Mouse (Mus musculus): ENCODE measurements at regions not wholly inside any gene's neighbourhood (a gene's known extent, or its start where the extent isn't known, plus 50 kb on each side); places are given as distances from the start of the nearest gene placed in this dataset.
"Not testable (repeated sequence)": the region's sequence is repeated elsewhere in the genome, so short reads cannot be mapped to it uniquely, and the experiment has no call there.

DNA sequence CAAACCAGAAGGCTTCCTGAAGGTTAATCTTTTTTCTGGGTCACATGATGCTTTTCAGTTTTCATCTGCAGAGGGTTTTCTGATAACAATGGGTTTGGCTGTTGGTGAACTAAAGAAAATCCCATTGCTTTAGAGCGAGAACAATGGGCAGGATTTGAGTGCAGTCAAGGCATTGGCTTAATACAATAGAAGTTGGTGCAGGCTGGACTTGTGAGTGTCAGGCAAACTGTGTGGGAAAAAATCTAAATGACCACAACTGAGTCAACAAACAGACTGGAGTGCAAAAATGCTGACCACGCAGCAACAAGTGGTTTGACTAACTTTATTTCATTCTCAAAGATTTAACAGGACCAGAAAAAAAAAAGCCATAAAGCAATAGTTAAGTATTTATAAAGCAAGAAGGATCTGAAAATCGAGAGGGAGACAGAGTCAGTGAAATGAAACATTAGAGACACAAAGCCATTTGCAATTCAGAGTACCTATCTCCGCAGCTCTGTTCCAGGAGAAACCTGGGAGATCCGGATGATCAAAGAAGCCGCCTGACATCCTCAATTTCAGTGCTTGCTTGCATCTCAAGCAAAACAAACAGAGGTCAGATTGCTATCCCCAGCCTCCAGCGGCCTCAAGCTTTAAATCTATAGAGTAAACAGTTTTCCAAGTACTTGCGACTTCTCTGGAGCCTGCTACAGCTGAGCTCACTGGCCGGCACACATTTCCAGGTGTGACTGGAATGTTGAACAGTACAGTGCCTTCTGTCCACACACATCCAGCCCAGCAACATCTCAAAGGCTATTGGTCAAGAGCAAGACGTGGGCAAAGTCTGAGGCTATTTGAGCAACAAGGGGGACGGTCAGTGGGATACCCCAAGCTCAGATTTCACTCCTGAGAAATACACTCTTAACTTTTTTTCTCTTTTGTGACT lies 229.5 kb upstream of the Arglu1 start:
- DNase-seq, result peak in 1 of 2 experiments; percentile 11

DNA sequence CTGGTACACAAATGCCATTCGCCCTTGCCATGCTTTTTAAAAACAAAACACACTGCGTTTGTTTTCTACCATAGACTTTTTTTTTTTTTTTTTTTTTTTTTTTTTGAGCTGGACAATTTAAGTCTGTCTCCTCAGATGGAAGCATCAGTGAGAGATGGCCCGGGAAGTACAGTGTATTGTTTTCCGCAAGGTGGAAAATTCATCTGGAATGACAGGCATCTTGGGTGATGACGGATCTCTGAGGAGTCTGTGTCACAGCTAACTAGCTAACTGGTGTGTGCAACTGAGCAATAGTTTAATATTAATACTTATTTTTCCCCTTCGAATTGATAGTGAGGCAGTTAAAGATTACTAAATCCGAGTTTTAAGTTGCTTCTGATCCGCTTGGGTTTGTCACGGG lies 228.7 kb upstream of the Arglu1 start:
- peak in 1 of 2 experiments; percentile 2 for DNase-seq

DNA sequence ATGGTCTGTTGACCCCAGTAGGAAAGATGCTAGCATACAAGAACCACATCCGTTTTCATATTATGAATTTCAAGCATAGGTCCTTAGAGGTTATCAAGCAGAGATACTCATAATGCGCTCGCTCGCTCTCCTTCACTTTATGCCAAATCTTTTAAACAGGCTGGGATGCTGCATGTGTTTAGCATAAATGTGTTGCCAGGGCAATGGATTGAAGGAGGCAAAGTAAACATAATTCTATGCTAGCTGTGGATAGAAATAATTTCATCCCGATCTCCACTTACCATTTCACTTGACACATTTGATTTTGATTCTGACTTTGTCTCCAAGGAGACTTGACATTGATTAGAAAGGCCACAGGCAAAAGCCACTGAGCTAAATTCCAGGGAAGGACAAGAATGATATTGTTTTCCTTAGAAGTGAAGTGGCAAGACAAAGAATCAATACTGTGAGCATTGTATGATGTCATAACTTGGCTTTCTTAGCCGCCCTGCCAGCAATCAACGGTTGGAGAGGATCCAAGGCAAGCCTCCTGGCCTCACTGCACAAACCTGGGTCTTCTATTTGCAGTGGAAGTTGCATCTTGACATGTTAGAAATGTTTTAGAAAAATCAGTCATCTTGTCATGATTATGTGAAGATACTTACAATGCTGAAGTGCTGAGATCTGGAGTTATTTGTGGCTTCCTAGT lies 217.3 kb upstream of the Arglu1 start:
- no peak for DNase-seq

DNA sequence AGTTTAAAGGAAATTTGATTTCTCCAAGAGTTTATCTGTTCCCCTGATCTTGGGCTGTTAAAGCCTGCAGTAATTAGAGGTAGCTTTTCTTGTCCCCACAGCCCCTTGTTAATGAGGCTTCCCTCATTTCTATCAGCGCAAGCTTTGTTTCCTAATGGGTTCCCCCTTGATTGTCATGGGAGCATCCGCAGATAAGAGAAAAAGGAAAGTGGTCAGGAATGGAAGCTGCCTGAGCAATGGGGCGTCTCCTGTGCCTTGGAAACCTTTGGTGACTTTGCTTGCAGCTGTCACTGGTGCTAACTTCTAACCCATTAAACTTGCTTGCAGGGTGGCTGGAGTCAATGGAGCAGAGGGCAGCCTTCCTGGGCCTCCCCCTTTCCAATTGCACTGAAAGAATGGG lies 202.7 kb upstream of the Arglu1 start:
- DNase-seq, result no peak

DNA sequence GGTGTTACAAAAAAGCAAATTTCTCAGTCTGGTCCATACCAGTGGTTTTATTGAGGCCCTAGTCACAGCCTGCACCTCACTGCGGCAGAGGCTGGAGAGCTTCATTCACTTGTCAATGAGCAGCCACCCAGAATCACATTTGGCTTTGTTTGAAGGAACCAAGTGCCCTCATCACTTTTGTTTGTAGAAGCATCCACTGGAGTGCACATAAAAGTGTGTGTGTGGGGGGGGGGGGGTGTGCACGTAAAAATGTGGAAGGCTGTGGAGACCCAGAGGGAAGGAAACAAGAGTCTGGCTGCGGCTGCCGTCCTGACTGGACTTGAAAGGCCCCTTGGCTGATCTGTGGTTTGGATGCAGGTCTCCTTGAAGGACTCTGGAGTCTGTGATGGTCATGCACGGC lies 187.0 kb upstream of the Arglu1 start:
- no peak for DNase-seq

DNA sequence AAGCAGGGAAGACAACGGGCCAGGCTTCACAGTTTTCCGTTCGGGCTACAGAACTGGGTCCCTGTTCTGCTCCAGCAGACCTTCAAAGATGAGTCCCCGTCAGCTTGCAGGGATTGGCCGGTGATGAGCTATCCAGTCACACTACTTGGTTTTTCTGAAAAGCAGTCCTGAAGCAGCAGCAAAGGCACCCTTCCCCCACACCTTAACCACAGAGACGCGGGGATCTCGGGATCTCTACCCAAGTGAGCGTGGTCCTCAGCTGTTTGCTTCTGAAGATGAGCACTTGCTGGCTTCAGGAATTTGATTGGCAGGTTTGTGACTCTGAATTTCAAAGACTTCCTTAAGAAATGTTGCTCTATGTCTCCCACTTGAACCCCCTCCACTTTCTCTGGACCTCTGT lies 186.6 kb upstream of the Arglu1 start:
- DNase-seq, result no peak

DNA sequence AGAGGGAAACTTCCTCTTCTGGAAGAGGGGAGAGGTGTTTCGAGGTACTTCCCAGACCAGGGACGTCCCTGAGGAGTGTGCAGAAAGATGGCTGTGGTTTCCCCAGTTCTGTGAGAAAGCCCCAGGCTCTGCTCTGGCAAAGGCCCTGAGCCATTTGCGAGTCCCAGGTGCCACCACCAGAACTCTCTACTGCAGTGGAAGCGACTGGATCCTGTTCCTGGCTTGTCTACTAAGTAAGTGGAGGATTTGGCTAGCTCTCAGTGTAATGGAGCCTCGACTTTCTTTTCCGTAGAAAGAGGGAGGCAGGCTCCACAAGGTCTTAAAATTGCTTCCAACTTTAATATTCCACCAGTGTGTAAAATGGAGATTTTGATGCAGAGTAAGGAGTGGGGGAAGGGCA lies 186.1 kb upstream of the Arglu1 start:
- no peak for DNase-seq

DNA sequence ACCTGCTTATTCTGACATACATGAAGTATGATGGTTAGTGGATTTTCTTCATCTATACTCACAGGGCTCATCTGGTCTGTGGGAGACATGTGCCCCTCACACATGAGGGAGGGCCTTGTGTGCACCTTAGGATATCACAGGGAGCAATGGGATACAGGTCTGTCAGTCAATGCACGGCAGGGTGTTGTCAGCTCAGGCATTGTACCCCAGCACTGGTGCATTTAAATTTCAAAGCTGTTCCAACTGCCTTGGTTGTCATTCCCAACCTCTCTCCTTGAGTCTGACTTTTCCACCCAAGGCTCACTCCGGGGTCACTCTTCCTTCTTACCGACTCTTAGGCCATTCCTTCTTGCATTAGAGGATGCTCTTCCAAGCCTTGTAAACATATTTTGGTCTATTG lies 181.6 kb upstream of the Arglu1 start:
- no peak for DNase-seq

DNA sequence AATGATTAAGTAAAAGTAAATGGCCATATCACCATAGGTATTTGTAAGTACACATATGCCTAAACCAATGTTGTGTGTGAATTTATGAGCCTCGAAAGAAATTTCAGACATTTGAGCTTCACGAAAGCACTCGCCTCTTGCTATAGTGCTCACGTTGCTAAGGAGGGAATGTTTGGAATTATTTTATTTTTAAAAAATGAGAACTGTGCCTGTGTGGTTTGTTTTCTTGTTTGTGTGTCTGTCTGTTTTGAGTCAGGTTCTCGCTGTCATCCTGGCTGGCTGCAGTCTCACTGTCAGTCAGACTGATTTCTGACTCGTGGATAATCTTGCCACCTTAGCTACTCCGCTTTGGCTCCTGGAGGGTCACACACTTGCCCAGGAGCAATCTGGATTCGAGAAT lies 180.7 kb upstream of the Arglu1 start:
- no peak for DNase-seq

DNA sequence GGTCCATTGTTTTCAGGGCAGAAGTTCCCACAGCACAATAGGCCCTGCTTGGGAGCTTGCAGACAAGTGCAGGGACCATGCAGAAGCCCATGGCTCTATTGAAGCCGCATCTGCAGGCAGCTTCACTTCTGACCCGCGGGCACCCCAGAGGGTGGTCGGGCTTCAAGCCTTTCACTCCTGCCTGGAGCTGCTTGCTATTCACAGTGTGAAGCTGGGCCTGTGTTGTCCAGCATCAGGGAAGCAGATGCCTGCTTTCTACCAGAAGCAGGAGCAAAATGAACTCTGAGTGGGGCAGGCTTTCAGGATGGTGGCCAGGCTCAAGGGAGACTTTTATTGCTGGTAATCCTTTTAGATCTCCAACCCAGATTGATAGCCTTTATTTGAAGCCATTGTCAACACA lies 180.2 kb upstream of the Arglu1 start:
- no peak for DNase-seq

DNA sequence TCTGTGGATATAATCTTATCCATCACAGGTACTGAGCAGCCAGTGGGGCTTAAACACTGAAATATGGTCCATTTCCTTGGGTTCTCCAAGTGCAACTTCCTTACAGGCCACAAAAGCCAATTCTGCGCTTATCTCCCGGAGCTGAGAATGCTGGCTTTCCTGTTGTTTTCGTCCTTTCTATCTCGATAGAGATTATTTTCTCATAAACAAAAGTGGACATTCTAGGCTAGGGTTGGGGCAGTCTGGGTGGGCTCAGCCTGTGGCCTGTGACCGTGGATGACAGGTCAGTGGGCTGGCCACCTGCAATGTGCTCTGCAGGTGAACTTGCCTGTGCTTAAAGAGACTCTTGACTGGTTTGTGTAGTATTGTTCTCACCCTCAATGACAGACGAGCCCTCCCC lies 179.0 kb upstream of the Arglu1 start:
- no peak for DNase-seq

DNA sequence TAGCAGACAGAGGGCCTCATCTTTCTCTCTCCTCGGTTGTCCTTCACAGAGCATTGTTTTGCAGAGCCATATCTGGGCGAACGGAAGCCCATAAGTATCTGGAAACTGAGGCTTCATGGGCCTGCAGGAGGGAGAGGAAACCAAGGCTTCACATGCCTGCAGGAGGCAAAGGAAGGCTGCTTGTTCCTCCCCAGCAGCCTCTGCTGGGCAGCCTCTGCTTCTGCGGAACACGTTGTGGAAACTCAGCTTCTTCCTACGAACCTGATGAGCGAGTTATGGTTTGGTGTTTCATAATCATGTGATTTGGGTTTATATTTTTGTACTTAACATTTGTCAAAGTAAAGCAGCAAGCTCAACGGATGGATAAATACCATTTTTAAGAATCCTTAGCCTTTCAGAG lies 177.6 kb upstream of the Arglu1 start:
- DNase-seq, result no peak

DNA sequence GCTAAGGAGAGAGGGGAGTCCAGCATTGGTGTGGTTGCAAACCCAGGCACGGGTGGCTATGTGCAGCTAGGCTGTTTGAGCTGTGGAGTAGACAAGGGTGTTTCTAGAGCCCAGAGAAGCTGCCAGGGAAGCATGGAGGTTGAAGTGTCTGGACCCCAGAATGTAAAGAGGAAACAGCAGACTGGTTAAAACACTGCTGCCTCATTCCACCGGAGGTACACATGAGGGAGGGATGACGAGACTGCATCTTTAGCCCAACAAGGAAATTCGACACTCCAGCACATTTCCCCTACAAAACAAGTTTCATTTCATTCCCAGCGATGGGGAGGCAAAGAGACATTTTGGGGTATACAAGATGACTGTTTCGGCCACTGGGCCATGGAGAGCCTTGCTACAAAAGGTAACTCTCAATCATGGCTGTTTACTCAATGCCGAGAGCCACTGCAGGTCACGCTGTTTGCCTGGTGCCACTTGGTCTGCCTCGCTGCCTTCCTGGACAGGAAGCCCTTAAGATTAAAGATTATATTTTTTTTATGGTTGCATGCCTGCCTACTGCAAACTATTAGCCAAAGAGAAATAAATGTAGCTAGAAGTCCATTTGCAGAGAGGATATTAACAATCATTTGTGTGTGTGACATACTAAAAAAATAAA lies 176.9 kb upstream of the Arglu1 start:
- DNase-seq, result no peak

DNA sequence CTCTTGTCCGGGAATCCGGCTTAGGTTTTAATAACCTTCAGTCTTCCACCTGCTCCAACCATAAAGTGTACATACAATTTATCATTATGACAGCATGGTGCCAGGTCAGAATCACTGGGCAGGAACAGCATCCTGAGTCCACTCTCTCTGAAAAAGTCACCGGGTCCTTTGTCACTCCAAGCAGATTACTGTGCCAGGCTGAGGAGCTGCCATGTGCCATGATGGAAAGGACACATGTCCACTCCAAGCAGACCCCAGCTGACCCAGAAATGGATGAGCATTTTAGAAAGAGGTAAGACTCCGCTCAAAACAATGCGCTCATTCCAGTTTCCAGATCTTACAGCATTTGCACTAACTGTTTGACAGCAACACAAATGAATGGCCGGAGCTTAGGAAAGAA lies 172.4 kb upstream of the Arglu1 start:
- no peak for DNase-seq

DNA sequence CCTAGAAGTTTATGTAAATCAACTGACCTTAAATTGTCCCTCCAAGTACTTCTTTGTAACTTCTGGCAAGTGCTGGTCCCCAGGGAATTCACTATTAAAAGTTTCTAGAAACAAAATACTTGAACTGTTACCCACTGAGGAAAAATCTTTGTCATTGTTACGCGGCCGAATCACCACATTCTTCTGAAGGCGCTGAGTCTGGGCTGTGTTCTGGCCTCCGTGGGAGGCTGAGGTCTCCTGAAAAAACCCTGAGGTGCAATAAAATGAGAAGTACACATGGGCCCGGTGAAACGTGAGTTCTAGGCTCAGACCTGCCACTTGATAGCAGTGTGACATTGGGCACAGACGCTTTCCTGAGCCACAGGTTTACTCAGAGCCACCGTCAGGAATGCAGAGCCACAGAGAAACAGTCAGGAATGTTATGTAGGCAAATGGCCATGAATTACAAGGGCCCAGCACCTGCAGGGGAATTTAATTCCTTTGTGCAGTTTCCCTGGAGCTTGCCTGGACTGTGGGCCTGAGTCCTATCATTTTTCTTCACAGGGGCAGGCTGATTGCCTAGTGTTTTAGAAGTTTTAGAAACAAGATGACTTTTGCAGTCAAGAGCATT lies 171.1 kb upstream of the Arglu1 start:
- DNase-seq, result peak in 1 of 2 experiments; percentile 22

DNA sequence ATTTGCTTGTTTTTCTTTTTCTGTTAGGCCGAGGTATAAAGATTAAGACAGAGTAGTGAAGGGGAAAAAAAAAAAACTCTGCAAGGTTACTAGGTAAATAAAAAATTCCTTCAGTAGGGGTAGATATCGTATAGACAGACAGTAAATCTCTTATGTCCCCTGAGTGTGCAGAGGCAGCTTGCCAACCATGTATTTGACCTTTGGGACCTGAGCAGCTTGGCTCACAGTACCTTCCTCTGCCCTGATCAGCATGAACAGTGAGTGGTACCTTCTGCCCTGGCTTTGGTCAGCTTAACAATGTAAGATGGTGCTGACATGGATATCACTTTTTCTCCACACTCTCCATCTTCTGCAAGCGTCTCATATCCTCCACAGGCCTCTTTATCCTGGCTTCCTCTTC lies 168.3 kb upstream of the Arglu1 start:
- DNase-seq, result no peak

DNA sequence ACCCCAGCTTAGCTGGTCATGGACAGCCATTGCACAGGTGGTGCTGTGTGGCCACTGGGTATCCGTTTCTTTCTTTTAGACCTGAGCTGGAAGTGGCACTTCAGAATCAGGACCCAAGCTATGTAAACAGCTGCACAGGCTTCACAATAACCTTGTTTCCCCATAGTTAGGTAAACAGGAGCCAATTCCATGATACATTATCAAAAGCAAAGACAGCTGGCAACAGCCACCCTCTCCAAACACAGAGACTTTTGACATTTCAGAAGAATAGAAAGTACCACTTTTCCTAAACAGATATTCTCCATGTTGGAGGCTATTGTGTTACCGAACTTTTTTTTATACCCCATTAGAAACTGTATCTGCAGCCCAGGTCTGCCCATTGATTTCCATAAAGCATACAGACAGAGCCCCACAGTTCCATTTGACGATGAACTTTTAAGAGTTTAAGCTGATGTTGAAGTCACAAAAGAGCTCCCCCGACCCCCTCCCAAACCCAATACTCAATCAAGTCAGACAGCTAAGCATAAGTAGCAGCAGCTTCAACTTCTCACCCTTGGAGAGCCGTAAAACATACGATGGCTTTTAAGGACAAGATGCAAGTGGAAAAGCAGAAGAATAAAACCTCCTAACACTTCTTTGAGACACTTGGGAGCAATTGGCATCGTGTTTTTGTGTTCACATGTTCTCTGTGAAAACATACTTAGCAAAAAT lies 162.5 kb upstream of the Arglu1 start:
- no peak for DNase-seq

DNA sequence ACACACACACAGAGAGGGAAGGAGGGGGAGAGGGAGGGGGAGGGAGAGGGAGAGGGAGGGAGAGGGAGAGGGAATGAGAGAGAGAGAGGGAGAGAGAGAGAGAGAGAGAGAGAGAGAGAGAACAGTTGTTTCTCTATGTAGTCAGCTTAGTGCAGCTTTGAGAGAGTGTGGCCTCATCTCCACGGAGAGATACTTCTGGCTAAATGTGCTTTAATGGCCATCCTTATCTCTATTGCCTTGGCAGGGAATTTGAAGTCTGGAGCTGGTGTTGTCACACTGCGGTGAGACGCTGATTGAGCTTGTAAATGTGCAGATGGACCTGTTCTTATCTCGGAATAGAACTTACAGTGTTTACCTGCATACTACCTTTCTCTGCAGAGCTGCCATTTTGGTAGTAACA lies 160.9 kb upstream of the Arglu1 start:
- DNase-seq, result no peak

DNA sequence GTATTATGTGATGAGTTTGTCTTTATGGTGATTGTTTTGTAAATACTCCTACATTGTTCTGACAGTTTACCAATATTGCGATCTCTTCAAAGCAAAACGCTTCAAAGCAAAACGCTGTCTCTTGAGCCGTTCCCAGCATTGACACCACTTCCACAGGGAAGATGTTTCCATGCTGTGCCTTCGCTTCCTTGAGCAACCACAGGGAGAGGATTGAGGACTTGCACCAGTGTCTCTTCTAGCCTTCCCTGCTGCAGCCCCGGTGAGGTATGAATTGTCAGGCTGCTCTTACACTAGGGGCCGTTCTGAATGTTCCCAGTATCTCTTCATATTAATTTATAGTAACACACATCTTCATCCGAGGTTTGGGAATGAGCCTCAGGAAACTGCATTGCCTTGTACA lies 160.4 kb upstream of the Arglu1 start:
- DNase-seq, result no peak

DNA sequence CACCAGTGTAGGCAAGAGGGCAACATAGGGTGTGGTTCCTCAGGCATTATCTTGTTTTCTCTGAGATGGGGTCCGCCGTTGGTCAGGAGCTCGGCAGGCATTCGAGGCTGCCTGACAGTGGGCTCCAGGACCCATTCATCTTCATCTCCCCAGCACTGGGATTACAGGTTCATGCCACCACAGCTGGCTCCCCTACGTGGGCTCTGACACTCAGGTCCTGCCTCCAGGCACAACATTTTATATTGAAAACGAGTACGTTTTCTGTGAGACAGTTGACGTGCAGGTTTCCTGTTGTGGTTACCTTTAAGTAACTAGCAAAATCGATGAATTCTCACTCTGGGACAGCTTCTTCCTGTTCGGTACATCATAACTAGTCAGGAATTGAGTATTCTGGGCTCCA lies 157.3 kb upstream of the Arglu1 start:
- DNase-seq, result no peak

DNA sequence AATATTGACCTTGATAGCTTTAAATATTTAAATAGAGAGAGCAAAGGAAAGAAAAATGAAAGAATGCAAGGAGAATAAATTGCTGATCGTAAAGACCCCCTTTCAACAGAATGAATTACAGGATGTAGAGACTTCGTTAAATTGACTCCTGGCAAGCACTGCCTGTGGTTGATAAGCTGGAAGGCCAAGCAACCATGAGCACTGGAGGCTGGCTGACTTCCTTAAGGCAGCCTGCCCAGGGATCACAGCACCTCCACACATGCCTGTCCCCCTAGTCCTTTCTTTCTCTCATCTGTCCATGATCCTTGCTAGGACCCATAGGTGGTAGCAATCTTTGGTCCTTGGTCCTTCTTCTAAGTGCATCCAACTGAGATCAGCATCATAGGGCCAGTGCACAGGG lies 152.0 kb upstream of the Arglu1 start:
- DNase-seq, result no peak

DNA sequence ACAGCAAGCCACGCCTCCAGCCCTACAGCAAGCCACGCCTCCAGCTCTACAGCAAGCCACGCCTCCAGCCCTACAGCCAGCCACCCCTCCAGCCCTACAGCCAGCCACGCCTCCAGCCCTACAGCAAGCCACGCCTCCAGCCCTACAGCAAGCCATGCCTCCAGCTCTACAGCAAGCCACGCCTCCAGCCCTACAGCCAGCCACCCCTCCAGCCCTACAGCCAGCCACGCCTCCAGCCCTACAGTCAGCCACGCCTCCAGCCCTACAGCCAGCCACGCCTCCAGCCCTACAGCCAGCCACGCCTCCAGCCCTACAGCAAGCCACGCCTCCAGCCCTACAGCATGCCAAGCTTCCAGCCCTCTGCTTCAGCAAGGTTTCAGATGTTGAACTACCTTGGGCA lies 145.8 kb upstream of the Arglu1 start:
- DNase-seq, result not testable (repeated sequence)
